Mouse (Mus musculus): ENCODE data around the gene Tapbp. TPM values are rescaled to one million over a fixed set of nuclear protein-coding genes. Genes with fewer than 3 reads are reported as not detected.

The Tapbp gene
- total and polyA plus RNA-seq, 3 experiments = 45.3 to 134 (median 116) TPM

GRCm38 (mm10) chr17:33953310-33953709 is 37.6 kb downstream of the Tapbp start:
- peak overlapping the region; percentile 37; the same call in 1 of the 2 replicates for H3K9ac ChIP-seq (ENCODE audit: insufficient read depth, low read depth)
- H3K79me2 ChIP-seq (replicated peaks; ENCODE audit: control insufficient read depth, extremely low read depth, insufficient read depth, poor library complexity, severe bottlenecking) = peaks cover 29% of the 10 kb centered on the region
- in situ Hi-C loops (cut with MboI; ENCODE audit: low pct_ligation_motif_present, low pct_unique_long_range_greater_than_20kb, low sequenced_read_pairs) (no loop called here), dilution Hi-C loops (cut with MboI; ENCODE audit: extremely low pct_ligation_motif_present, extremely low pct_unique_long_range_greater_than_20kb, low sequenced_read_pairs) (no loop called here)
- no peaks in the 10 kb centered on the region for H3K9me3 ChIP-seq (replicated peaks; ENCODE audit: low read length)
- TF ChIP-seq POLR2AphosphoS2 (IDR thresholded peaks at IDR 0.05; ENCODE audit: low read depth, low read length) (peak; percentile 31; the same call in 1 of the 2 replicates), POLR2A (IDR thresholded peaks at IDR 0.05; ENCODE audit: low read depth, low read length) (no peak; the same call in none of the 2 replicates)
- peak overlapping the region; percentile 13 to 91 (median 22) for H3K4me3 ChIP-seq (replicated peaks in 1 of 3; ENCODE audit: low read depth in 2 of 3, low read length in 2 of 3, poor library complexity in 1 of 3)
- peaks cover 10 to 34% of the 10 kb centered on the region in 2 experiments for H3K4me1 ChIP-seq (ENCODE audit: control insufficient read depth in 1 of 2, insufficient read depth in 2 of 2)
- no peak overlapping the region for H3K27ac ChIP-seq (ENCODE audit: insufficient read depth, low read depth)
- DNase-seq (ENCODE audit: extremely low read depth) = no peak
- peaks cover 56 to 67% of the 10 kb centered on the region in 2 experiments for H3K36me3 ChIP-seq (replicated peaks in 1 of 2; ENCODE audit: control insufficient read depth in 1 of 2, insufficient read depth in 1 of 2, low read length in 1 of 2)
- H3K27me3 ChIP-seq (replicated peaks) = no peaks in the 10 kb centered on the region
- H3K4me2 ChIP-seq (ENCODE audit: insufficient read depth, low read depth, poor library complexity, severe bottlenecking) = peak overlapping the region; percentile 52; the same call in 1 of the 2 replicates

GRCm38 (mm10) chr17:33953961-33954565 is 38.4 kb downstream of the Tapbp start:
- H3K27ac ChIP-seq (ENCODE audit: insufficient read depth, low read depth) = peak overlapping the region; percentile 26; the same call in 1 of the 2 replicates
- peaks cover 54 to 67% of the 10 kb centered on the region in 2 experiments for H3K36me3 ChIP-seq (replicated peaks in 1 of 2; ENCODE audit: control insufficient read depth in 1 of 2, insufficient read depth in 1 of 2, low read length in 1 of 2)
- no peaks in the 10 kb centered on the region for H3K9me3 ChIP-seq (replicated peaks; ENCODE audit: low read length)
- H3K4me3 ChIP-seq (replicated peaks in 1 of 3; ENCODE audit: low read depth in 2 of 3, low read length in 2 of 3, poor library complexity in 1 of 3) = peak overlapping the region; percentile 61 to 96 (median 91)
- no peak for TF ChIP-seq ZMIZ1 (IDR thresholded peaks at IDR 0.05; ENCODE audit: low read depth, low read length)
- TF ChIP-seq PAX5 (IDR thresholded peaks at IDR 0.05; ENCODE audit: low read length) = no peak
- no peak for TF ChIP-seq TBP (conservative IDR thresholded peaks at IDR 0.05; ENCODE audit: low read depth, low read length)
- peak; percentile 2; the same call in 1 of the 2 replicates for TF ChIP-seq POLR2A (IDR thresholded peaks at IDR 0.05; ENCODE audit: low read depth, low read length)
- H3K9ac ChIP-seq (ENCODE audit: insufficient read depth, low read depth) = peak overlapping the region; percentile 53
- in situ Hi-C loops (cut with MboI; ENCODE audit: low pct_ligation_motif_present, low pct_unique_long_range_greater_than_20kb, low sequenced_read_pairs) (no loop called here), dilution Hi-C loops (cut with MboI; ENCODE audit: extremely low pct_ligation_motif_present, extremely low pct_unique_long_range_greater_than_20kb, low sequenced_read_pairs) (no loop called here)
- H3K27me3 ChIP-seq (replicated peaks) = no peaks in the 10 kb centered on the region
- DNase-seq (ENCODE audit: extremely low read depth) = no peak
- peaks cover 10 to 41% of the 10 kb centered on the region in 2 experiments for H3K4me1 ChIP-seq (ENCODE audit: control insufficient read depth in 1 of 2, insufficient read depth in 2 of 2)
- peaks cover 29% of the 10 kb centered on the region for H3K79me2 ChIP-seq (replicated peaks; ENCODE audit: control insufficient read depth, extremely low read depth, insufficient read depth, poor library complexity, severe bottlenecking)
- H3K4me2 ChIP-seq (ENCODE audit: insufficient read depth, low read depth, poor library complexity, severe bottlenecking) = peak overlapping the region; percentile 63

GRCm38 (mm10) chr17:33954646-33955554 is 39.2 kb downstream of the Tapbp start:
- H3K79me2 ChIP-seq (replicated peaks; ENCODE audit: control insufficient read depth, extremely low read depth, insufficient read depth, poor library complexity, severe bottlenecking) = peaks cover 29% of the 10 kb centered on the region
- TF ChIP-seq JUND (conservative IDR thresholded peaks at IDR 0.05; ENCODE audit: low read depth, low read length) = no peak
- TF ChIP-seq PAX5 (IDR thresholded peaks at IDR 0.05; ENCODE audit: low read length) = no peak
- peak; percentile 16; the same call in 1 of the 2 replicates for TF ChIP-seq POLR2A (IDR thresholded peaks at IDR 0.05; ENCODE audit: low read depth, low read length)
- TF ChIP-seq ZKSCAN1 (IDR thresholded peaks at IDR 0.05; ENCODE audit: borderline replicate concordance, low read depth, low read length) = no peak
- TF ChIP-seq CTCF (conservative IDR thresholded peaks at IDR 0.05 in 1 of 2, IDR thresholded peaks at IDR 0.05 in 1 of 2; ENCODE audit: low read depth in 2 of 2, low read length in 2 of 2) = no peak
- no peak for TF ChIP-seq USF1 (IDR thresholded peaks at IDR 0.05; ENCODE audit: low read depth, low read length)
- no peak; the same call in none of the 2 replicates for TF ChIP-seq ZMIZ1 (IDR thresholded peaks at IDR 0.05; ENCODE audit: low read depth, low read length)
- no peak for TF ChIP-seq USF2 (conservative IDR thresholded peaks at IDR 0.05; ENCODE audit: low read depth, low read length)
- peak; percentile 45; the same call in 1 of the 2 replicates for TF ChIP-seq POLR2AphosphoS2 (IDR thresholded peaks at IDR 0.05; ENCODE audit: low read depth, low read length)
- TF ChIP-seq CHD2 (IDR thresholded peaks at IDR 0.05; ENCODE audit: low read length) = no peak
- TF ChIP-seq ELF1 (IDR thresholded peaks at IDR 0.05; ENCODE audit: low read depth, low read length) = no peak
- 0 out of 2 replicates have a peak, but pooled peaks have one; percentile 14 for TF ChIP-seq E2F4 (IDR thresholded peaks at IDR 0.05; ENCODE audit: insufficient replicate concordance, low read depth, low read length)
- TF ChIP-seq KAT2A (IDR thresholded peaks at IDR 0.05; ENCODE audit: insufficient replicate concordance, low read length) = no peak
- TF ChIP-seq RCOR1 (conservative IDR thresholded peaks at IDR 0.05; ENCODE audit: low read depth, low read length) = no peak
- 0 out of 2 replicates have a peak, but pooled peaks have one; percentile 31 for TF ChIP-seq UBTF (IDR thresholded peaks at IDR 0.05; ENCODE audit: low read depth, low read length)
- TF ChIP-seq CHD1 (IDR thresholded peaks at IDR 0.05; ENCODE audit: low read depth, low read length) = peak; percentile 83
- TF ChIP-seq NRF1 (IDR thresholded peaks at IDR 0.05; ENCODE audit: low read depth, low read length) = no peak
- TF ChIP-seq MAX (IDR thresholded peaks at IDR 0.05; ENCODE audit: low read length) = no peak
- peak overlapping the region; percentile 63 for H3K4me2 ChIP-seq (ENCODE audit: insufficient read depth, low read depth, poor library complexity, severe bottlenecking)
- no peaks in the 10 kb centered on the region for H3K9me3 ChIP-seq (replicated peaks; ENCODE audit: low read length)
- in situ Hi-C loops (cut with MboI; ENCODE audit: low pct_ligation_motif_present, low pct_unique_long_range_greater_than_20kb, low sequenced_read_pairs) (no loop called here), dilution Hi-C loops (cut with MboI; ENCODE audit: extremely low pct_ligation_motif_present, extremely low pct_unique_long_range_greater_than_20kb, low sequenced_read_pairs) (no loop called here)
- peak overlapping the region; percentile 26 for H3K27ac ChIP-seq (ENCODE audit: insufficient read depth, low read depth)
- H3K9ac ChIP-seq (ENCODE audit: insufficient read depth, low read depth) = peak overlapping the region; percentile 53
- H3K36me3 ChIP-seq (replicated peaks in 1 of 2; ENCODE audit: control insufficient read depth in 1 of 2, insufficient read depth in 1 of 2, low read length in 1 of 2) = peaks cover 54 to 67% of the 10 kb centered on the region in 2 experiments
- peaks cover 10 to 43% of the 10 kb centered on the region in 2 experiments for H3K4me1 ChIP-seq (ENCODE audit: control insufficient read depth in 1 of 2, insufficient read depth in 2 of 2)
- H3K4me3 ChIP-seq (replicated peaks in 1 of 3; ENCODE audit: low read depth in 2 of 3, low read length in 2 of 3, poor library complexity in 1 of 3) = peak overlapping the region; percentile 61 to 96 (median 91)
- H3K27me3 ChIP-seq (replicated peaks) = no peaks in the 10 kb centered on the region
- no peak for DNase-seq (ENCODE audit: extremely low read depth)
